Mouse (Mus musculus) embryo, embryonic 10 days (tissue): ENCODE measurements at regions not wholly inside any gene's neighbourhood (a gene's known extent, or its start where the extent isn't known, plus 50 kb on each side); places are given as distances from the start of the nearest gene placed in this dataset.

Experiments used
- DNase-seq: peaks from one replicate; pipeline ENCODE4 v3.0.0-alpha.2; 2015; ENCODE audit warnings: low spot score

DNA sequence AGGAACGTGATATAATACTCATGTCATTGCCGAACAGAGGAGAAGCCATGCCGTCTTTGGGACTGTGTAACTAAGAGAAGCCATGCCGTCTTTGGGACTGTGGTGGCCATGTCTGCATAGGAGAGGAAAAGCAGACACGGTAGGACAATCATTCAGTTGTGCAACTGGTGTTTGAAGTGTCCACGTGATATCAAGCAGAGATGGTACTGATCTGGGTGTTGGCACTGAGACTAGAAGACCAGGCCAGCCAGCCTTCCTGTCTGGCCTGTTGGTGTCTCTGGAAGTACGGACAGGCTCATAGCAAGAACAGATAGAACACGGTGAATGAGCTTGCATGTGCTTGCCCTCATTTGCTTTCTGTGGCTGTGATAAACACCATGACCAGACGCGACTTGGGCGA lies 175.7 kb downstream of the Slc38a4 start:
- no peak for DNase-seq

DNA sequence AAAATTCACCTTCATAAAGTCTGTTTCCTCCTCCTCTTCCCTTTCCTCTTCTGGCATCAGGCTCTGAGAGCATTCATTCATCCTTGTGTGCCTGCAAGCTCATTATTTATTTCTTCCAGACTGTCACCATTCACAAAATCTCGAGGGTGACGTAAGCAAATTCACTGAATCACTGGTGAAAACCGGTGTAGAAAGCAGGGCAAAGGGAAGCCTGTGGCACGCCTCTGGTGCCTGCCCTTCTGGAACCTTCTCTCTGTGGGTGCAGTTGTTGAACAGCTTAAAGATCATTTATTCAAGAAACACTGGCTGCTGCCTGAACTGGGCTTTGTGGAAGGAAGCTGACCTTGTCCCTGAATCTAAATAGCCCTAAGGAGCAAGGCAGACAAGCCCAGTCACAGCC lies 177.0 kb downstream of the Slc38a4 start:
- no peak for DNase-seq

DNA sequence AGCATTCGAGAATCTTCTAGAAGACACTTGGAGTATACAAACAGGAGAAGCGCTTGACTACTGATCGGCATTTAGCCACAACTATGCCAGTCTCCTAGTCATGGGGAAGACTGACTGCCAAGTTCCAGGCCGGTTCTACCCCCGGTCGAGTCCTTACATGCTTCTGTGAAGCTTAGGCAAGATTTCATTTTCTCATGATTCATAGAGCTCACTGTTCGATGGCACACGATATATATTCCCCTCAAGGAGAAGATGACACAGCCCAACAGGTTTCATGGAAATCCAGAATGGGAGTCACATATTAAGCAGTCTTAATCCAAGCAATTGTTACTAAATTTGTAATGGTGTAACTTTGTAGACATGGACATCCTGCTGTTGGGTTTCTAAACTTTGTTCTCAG lies 177.8 kb downstream of the Slc38a4 start:
- DNase-seq, result no peak

DNA sequence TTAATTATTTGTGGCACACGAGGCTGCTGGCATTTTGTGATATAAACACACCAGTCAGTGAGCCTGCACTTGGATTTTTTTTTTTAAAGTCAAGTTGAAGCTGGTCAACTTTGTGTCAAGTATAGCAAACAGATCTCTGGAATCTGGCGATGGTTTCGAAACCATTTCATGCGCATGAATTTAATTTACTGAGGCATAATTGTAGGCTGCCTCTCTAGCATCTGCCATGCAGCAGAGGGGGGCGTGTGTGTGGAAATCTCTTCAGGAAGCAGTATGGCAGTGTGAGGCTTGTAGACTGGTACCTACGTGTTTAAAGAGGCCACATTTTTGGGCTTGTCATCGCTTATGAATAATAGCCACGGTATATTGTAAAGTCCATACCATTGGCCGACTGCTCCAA lies 177.7 kb upstream of the Slc38a2 start:
- DNase-seq, result no peak

DNA sequence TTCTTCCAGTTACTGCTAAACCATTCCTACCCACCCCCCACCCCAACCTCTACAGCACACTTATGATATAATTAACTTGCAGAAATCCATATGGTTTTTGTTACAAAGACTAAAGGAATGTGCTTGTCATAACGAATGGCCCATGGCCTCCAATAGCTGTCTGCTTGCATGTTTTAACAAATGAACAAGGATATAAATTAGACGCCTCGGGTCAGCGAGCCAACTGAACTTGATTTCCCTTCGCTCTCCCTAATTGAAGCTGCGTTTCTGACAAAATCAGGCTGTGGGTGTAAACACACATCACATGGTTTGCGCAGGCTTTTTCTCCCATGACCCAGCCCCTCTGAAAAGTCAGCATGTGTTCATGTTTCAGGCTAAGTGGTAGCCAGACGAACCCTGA lies 174.6 kb upstream of the Slc38a2 start:
- DNase-seq, result peak; percentile 38

DNA sequence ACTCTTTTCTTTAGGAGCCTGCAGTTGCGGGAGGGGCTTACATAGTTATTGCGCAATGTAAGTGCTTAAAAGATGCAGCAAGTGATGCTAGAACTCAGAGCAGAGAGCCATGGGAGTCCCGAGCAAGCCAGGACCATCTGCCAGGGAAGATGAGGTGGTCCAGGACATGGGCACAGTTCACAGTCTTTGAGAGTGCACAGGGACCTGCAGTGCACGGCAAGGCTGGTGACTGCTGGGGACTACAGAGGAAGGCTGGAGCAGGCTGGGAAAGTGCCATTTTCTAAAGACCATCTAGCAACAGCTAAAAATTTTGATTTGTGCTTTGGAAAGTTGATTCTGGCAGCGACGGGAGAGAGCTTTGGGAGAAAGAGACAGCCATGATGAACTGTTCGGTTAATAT lies 174.0 kb upstream of the Slc38a2 start:
- no peak for DNase-seq

DNA sequence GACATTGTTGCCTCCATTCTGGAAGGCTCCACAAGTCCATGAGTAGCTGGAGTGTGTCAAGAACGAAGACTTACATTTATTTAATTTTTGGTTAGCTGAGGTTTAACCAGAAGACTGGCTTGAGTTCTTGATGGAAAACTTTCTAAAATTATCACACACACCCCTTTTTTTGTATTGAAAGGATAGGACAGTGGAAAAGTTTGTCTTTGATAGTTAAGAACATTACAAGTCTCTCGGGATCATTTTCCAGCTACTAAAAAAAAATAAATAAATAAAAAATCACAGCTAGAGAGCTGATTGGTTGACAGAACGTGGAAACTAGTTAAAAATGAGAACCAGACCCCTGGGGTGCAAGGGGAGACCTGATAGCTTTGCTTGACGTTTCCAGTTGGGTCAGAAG lies 173.6 kb upstream of the Slc38a2 start:
- DNase-seq, result no peak

DNA sequence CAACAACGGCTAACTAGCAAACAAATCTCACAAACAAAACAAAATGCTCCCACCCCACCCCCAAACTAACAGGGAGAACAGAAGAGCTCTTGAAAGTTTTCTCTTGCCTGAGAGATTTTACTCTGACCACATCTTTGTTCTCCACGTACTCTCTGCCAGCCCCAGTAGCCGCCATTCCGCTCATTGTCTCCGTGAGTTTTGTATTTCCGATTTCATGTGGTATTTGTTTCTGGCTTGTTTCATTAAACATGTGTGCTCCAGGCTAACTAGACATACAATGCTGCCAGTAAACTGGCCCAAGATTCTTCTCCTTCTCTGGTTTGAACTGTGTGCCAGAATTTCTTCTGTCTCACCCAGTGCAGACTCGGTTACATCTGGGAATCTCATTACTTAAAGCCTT lies 168.2 kb upstream of the Slc38a2 start:
- DNase-seq, result no peak

DNA sequence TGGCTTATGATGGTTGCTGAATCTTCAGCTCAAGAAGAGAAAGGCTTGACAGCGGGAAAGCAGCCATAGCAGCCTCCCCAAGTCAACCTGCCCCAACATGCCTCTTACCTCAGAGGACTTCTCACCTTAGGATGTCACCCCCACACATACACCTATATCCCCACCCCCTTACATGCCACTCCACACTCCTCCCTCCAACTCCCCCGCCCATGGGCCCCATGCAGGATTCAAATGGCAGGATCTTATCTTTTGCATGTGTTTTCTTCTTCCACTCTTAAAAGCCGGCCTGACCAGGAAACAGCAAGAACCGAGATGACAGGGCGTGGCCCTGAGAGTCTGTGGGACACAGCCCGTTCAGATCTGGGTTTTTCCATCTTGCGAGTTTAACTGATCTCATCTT lies 166.4 kb upstream of the Slc38a2 start:
- no peak for DNase-seq

DNA sequence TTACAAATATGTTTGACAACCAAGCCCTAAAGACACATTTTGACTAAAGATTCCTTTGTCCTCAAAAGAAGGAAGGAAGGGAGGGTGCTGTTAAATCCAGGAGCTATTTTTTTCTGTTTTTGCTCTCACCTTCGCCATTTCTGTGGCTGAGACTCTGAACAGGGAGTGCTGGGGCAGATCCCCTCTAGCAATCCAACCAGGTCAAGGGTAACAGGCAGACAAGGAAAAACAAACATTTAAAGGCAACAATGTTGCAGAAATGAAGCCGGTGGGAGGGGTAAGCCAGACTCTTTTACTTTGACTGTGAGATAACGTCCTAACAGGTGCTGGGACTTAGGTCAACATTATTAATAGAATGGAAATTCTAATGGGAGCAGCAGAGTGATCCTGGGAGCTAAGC lies 158.2 kb upstream of the Slc38a2 start:
- no peak for DNase-seq

DNA sequence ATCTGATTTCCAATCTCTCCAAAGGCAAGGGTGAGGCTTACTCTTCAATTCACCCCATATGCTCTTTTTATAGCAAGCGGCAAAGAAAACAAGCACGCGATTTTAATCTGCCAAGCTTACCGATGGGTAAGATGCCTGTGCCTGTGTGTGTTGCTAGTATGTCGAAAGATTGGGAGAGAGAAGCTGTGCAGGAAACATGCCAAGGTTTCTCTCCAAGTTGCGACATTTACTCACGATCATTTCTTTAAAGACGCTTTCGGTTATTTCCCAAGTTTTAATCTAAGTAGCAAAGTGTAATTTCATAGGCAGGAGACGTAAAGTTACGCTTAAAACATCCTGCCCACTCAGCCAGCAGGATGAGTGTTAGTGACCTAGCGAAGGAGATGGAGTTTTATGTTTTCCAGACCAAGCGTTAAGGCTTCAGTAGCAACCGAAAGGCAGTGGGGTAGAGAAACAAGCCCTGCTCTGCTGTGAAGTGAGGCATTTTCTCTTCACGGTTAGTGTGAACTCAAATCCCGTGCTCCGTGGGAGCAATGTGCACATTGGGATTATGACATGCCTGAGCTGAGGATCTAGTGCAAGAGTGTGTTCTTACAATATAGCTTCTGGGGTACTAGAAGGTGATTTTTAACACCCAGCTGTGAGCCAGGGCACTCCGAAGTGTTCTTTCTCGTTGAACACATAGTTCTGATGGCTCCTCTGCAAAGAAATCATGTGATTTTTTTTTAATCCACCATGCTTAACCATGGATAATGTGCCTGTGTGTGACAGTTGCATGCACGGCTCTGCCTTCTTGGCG lies 152.6 kb upstream of the Slc38a2 start:
- no peak for DNase-seq

DNA sequence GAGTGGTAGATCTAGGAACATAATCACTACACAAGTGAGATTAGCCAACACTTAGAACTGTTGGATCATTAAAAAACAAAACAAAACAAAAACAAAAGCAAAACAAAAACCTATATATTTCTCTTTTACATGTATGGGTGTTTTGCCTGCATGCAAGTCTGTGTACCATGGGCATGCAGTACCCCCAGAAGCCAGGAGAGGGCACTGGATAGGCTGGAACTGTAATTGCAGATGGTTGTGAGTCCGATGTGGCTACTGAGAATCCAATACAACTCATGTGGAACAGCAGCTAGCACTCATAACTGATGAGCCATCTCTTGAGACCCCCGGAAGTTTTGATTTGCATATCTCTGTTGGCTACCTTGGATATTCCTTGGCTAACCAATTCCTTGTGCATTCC lies 148.6 kb upstream of the Slc38a2 start:
- DNase-seq, result no peak

DNA sequence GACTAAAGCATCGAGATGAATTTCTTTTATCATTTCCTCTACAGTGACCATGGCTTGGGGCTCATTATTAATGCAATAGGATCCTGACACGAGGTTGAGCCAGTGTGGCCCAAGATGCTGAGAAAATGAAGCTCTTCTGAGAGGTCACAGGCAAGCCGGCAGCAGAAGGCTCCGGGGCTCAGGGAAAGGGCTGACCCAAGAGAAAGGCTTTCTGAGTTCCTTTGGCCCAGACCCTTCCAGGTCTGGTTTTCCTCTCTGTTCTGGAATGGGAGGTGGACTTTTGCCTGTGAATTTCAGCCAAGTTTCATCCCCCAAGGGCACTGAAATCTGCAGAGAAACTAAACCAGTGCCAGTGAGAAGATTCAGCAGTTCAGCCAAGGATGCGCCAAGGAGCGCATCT lies 145.7 kb upstream of the Slc38a2 start:
- no peak for DNase-seq

DNA sequence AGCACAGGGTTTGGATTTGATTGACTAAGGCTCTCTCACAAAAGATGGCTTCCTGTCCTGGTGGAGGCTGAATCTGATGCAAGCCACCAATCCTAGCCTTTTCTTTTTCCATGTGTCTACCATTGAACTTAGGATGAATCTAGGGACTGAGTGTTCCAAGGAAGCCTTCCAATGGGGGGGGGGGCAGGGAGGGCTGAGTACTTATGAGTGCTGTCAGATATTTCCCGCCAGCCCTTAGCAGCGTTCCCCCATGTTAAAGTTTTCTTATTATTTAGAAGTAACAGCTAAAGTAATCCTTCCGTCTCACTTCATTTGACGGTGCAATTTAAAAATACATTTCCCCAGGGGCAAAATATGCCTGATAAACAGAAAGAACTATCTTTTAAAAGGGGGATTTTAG lies 144.8 kb upstream of the Slc38a2 start:
- no peak for DNase-seq

DNA sequence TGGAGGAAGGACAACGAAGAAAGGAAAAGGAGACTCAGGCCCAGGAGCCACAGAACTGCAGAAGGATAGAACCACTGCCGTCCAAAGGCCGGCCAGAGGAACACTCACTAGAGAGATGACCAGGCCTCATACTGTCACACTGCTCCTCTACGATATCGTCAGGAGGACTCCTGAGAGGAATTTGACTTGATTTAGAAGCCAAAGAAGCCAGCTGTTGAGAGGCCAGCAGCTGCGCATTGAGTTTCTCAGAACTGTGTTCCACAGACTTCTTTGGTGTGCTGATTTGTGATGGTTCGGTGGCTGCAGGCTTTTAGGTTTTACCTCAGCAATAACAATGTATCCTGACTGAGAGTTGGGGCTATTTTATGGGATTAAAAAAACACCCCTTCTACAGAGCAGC lies 144.1 kb upstream of the Slc38a2 start:
- DNase-seq, result no peak

DNA sequence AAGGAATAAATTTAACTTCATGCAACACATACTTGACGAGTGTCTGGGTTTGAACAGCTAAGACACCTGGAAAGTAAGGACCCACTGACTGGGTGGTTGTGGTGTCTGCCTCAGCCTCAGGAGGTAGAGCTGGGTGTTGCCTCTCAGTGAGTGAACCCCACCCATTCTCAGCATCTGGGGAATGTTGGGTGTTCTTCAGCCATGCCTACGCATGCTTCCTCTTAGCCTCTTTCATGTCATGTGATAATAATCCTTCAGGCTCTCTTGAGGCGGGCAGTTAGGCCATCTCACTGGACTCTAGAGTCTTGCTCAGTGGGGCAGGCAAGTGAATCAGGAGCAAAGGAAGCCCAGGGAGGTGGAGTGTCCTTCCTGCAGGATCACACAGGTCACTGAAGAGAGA lies 143.4 kb upstream of the Slc38a2 start:
- DNase-seq, result no peak

DNA sequence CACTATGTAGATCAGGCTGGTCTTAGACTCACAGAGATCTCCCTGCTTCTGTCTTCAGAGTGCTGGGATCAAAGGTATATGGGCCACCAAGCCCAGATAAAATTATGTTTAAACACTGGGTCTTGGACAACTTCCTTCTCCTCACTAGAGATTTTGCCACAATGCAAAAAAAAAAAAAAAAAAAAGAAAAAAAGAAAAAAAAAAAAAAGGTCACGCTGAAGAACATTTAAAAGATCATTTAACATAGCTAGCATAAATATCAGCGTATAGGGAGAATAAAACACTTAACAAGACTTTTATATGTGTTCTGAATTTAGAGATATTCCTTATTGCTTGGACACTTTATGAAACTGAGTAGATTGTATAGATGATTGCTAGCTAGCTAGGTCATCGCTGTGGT lies 137.1 kb upstream of the Slc38a2 start:
- no peak for DNase-seq

DNA sequence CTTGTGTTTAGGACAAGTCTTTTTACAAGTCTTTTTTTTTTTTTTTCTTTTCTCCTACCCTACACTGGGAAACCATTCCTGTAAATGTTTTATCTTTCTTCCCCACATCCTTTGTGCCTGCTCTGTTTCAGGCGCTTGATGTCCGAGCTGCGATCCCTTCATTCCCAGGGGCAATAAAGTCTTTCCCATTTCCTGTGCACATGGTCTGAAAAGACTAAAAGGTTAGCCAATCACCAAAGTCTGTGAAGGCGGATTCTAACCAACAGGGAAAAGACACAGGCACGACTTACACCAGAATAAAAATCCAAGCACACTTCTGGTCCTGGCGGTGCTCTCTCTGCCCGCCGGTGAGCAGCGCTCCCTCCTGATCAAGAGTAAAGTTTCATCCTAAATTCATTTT lies 135.3 kb upstream of the Slc38a2 start:
- DNase-seq, result no peak

DNA sequence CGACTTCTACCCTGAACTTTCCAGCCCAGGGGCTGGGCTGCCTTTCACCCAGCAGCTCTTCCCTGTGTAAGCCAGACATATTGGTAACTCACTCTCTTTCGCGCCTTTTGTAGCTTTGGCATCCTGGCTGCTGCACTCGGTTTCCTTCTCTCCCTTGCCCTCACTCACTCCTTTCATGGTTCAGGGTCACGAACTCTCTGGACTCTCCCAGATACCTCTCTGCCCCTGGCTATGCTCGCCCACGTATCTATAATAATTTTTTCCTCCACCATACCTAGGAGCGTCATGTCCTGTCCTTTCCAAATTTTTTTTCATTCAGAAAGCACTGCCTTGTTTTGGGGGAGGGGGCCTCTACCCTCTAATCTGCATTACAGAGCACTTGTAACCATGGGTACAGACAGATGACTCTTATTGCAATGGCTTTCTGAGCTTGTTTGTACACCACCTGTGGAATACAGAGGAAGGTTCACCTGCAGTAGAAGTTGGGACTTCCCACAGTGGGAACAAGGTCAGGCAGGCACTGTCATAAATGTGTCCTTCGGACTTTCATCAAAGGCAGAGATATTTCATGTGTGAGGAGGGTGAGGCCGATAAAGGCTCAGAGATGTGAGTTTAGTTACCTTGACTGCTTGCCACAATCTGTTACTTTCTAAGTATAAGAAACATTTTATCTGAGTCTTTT lies 134.8 kb upstream of the Slc38a2 start:
- no peak for DNase-seq

DNA sequence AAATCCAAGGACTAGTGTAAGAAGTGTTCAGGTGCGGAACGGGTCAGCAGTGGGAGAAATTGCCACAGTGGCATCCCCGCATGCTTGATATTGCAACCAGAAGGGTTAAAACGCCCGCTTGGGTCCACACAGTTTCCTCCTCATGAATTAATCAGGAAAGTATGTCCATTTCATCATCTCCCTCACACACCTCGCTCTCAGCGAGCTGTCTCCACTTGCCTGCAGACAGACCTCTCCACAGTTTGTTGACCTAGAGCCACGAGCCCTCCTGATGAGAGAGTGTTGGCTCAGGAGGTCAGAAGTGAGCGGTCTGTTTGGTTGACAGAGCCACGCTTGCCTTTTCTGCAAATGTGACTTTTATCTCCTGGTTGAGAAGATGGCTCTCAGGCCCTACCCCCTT lies 132.9 kb upstream of the Slc38a2 start:
- DNase-seq, result no peak

DNA sequence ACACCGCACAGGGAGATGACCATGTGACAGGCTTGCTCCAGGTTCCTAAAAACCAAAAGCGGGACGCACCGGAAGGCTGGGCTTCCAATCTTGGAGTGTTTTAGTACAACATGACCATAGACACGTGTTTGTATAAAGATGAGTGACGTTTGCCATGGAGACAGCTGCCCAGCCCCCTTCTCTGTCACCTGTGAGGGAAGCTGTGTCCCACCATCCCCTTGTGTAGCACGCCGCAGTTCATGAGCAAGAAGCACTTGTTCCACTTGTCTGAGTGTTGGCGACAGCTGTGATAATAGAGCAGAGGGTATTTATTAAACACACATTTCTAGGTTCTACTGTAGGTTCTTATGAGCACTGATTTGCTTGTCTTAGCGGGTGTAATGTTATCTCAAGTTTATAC lies 131.7 kb upstream of the Slc38a2 start:
- no peak for DNase-seq

DNA sequence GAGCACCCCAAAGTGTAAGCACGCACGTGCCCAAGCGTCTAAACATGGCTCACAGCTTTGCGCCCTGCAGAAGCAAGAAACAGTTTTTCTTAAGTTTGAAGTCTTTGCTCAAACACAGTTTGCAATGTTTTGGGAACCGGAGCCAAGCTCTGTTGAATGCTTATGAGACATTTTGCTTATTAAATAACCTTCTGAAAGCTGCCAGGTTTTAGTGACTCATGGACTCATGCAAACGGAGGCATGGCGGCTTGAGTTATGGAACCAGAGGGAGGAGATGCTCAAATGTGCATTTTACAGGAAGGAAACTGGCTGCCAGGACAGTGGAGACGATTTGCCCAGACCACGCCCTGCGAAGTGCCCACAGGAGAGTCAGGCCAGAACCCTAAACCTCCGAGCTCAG lies 131.0 kb upstream of the Slc38a2 start:
- no peak for DNase-seq

DNA sequence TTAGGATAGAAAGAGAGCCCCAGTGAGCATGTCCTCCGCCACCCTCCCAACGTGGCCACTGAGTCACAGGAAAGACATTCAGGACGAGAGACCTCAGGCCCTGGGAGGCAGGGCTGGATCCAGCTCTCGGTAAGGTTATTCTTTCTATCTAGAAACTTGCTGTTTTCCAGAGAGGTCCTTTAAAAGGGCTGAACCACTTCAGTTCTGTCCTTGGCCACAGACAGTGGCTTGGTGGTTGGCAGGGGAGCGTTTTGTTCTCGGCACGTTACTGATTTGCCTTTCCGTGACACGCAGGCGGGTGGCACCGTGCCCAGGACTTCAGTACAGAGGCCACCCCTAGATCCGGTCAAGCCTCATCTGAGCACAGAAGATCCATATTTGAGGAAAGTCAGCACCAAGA lies 130.4 kb upstream of the Slc38a2 start:
- no peak for DNase-seq

DNA sequence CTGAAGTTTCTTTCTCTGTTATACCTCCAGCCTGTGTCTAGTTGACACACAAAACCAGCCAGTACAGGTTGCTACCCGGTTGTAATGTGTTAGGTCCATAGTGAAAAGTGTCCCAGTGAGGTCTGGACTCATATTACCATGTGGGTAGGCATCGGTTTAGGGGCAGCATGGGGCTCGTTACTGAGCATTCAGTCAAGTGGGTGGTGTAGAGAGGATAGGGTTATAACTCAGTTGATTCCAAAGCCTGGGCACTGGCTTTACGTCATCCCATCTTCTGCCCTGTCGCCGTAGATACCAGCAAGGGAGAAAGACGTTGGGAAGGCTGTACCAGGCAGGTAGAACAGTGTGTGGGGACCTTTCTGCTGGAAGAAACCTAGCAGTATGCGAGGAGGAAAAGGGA lies 129.2 kb upstream of the Slc38a2 start:
- DNase-seq, result no peak
